Mouse (Mus musculus) stomach, postnatal 0 days (tissue): ENCODE results near the gene Arhgef28.

Experiments
- CTCF ChIP-seq: IDR thresholded peaks from 2 replicates; pipeline ENCODE4 v1.5.1; 2016; ENCODE audit warnings: antibody characterized with exemption, low read depth, mild to moderate bottlenecking, moderate library complexity
- EP300 ChIP-seq: optimal IDR thresholded peaks from 2 replicates; pipeline ENCODE3; 2016; ENCODE audit warnings: antibody characterized with exemption

GRCm38 (mm10) chr13:97928135-97928497 lies 278.1 kb downstream of the Arhgef28 start:
- TF ChIP-seq CTCF (no peak), EP300 (no peak)
